Mouse (Mus musculus) lung, postnatal 10 days (tissue): ENCODE results near the gene Zfp689.
"Not testable (repeated sequence)": the region's sequence is repeated elsewhere in the genome, so short reads cannot be mapped to it uniquely, and the experiment has no call there.

Source experiments
- DNase-seq: peaks from one replicate; pipeline ENCODE4 v3.0.0; 2021

Zfp689 gene

DNA sequence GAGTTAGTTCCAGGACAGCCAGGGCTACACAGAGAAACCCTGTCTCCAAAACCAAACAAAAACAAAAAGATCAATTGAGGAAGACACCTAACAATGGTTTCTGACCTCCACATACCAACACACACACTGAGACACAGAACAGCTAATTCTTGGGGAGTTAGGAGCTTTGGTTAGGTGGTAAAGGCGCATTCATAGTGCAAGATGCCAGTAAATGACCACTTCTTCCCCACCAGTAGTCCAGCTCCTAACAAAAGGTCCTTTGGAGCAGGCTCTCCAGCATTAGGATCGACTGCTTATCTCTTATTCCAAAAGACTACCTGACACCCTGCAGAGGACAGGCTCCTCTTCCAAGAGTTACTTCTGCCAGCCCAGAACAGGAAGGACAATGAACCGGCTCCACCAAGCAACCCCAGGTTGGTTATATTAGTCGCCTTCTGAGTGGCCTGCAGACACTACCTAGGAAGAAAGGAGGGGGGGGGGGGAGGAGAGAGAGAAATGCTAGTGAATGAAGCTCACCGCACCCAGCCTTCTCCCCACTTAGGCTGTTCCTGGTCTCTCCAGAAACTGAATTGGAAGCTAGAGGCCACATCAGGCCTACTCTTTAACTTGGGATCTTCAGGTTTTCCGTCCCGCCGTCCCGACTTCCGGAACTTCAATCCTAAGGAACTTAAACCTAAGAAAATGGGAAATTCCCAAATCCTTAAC, 21.2 kb upstream of the Zfp689 start:
- peak; percentile 24 for DNase-seq

GRCm38 (mm10) chr7:127466606-127467005, 17.6 kb upstream of the Zfp689 start:
- no peak for DNase-seq

GRCm38 (mm10) chr7:127465670-127466069, 16.7 kb upstream of the Zfp689 start:
- DNase-seq: not testable (repeated sequence)

DNA sequence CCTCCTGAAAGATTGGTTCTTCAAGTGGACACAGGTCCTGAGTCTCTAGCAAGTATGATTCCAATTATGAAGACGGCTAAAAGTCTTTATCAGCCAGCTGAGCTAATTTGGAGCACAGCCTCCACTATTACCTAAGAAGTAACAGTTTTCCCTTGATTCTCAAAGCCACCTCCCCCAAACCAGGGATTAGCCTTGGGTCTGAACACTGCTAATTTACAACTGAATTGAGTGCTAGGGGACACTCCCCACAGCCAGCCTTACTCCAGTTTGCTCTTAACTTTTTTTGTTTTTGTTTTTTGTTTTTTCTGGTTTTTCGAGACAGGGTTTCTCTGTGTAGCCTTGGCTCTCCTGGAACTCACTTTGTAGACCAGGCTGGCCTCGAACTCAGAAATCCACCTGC, 16.2 kb upstream of the Zfp689 start:
- DNase-seq: no peak

DNA sequence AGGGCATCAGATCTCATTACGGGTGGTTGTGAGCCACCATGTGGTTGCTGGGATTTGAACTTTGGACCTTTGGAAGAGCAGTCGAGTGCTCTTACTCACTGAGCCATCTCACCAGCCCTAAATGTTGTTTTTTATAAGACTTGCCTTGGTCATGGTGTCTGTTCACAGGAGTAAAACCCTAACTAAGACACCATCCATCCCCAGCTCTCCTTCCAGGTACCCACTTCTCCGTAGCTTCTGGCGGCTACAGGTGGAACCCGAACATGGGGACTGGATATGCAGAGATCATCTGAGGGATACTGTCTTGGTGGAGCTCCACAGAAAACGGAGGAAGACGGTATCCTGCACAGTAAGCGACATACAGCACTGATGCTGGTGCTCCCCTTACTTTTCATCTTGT, 10.4 kb upstream of the Zfp689 start, which contains the start of gene Prr14:
Gene Prr14 (plus strand): TSS at position 301 of the 400 bp plus-strand sequence.
- not testable (repeated sequence) for DNase-seq

- DNase-seq: not testable (repeated sequence)
Observed at GRCm38 (mm10) chr7:127458371-127459122, 9.6 kb upstream of the Zfp689 start.

DNA sequence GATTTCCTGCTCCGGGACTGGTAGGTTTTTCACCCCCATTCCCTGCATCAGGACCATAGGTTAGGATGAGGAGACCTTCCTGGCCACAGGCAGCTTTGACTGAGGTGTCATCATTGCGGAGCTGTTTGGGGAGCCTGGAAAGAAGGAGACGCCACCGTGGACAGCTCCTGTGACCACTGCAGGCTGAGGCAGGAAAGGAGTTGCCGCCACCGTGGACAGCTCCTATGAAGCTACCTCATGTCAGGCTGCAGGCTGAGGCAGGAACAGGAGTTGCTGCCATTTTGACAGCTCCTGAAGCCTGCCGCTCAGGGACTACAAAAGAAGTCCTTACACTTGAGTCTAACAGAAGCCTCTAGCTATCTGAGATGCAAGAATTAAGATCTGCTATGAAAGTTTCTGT, 5.9 kb upstream of the Zfp689 start:
- DNase-seq: no peak

DNA sequence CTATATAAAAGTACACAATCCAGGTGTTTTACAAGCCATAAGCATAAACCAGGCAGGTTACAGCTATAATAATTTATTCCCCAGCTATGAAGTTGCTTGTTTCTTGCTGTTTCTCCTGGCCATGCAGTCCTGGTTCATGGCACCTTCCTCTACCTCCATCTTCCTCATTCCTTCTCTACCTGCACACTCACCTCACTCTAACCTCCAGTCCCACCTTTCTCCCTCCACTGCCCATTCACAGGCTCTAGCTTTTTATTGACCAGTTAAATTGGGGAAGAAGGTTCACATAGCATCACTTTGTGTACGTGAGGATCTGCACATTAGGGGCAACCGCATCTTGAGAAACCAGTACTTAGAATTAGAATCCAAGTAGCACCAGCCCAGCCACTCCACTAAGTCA, 4.1 kb upstream of the Zfp689 start:
- DNase-seq: no peak

DNA sequence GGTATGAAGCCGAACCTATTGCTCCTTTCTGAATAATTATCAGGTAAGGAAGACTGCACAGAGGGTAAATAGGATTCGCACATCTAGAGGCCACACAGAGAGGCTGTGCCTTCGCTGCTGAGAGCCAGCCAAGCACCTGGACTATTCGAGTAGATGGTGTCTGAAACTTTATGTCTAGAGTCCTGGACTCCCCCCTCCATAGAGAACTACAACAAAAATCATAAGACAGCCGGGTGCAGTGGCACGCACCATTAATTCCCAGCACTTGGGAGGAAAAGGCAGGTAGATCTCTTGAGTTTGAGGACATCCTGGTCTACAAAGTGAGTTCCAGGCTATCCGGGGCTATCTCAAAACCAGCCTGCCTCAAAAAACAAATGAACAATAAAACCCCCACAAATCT, 1.0 kb upstream of the Zfp689 start:
- DNase-seq: no peak

- no peak for DNase-seq
Observed at GRCm38 (mm10) chr7:127443976-127444375, 5.0 kb downstream of the Zfp689 start.

DNA sequence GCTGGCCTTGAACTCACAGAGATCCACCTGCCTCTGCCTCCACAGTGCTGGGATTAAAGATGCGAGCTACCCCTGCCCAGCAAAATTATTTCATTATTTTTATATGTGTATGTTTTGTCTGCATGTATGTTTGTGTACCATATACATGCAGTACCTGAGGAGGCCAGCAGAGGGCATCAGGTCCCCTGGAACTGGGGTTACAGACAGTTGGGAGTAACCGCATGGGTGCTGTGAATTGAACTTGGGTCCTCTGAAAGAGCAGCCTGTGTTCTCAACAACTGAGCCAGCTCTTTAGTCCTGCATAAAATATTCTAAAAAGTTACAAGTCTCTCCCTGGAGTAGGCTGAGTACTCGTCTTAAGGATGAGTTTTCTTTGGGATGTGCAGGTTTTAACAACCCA, 11.2 kb downstream of the Zfp689 start:
- DNase-seq: peak; percentile 19

DNA sequence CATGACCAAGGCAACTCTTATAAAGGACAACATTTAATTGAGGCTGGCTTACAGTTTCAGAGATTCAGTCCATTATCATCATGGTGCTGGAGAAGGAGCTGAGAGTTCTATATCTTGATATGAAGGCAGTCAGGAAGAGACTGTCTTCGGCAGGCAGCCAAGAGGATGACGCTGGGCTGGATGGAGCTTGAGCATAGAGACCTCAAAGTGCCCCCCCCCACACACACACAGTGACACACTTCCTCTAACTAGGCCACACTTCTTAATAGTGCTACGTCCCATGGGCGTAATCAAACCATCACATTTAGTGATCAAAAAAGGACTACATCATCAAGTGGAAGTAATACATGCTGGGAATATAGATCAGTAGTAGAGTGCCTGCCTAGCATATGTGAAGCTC, 13.8 kb downstream of the Zfp689 start:
- DNase-seq: no peak

DNA sequence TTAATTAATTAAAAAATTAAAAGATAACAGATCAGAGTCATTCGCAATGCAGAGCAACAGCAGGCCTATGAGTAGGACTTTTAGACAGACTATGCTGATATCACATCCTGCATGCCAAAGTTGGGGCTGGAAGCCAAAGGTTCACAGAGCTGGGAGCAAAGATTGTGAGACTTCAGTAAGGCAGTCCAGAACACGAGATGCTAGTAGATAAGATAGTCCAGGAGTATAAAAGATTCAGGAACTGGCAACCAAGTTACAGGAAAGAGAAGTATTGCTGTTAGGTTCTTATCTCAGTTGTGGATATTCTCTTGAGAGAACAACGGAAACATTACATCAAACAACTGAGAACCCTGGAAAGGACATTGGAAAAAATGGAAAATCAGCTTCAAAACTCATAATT, 22.6 kb downstream of the Zfp689 start:
- DNase-seq: peak; percentile 21

DNA sequence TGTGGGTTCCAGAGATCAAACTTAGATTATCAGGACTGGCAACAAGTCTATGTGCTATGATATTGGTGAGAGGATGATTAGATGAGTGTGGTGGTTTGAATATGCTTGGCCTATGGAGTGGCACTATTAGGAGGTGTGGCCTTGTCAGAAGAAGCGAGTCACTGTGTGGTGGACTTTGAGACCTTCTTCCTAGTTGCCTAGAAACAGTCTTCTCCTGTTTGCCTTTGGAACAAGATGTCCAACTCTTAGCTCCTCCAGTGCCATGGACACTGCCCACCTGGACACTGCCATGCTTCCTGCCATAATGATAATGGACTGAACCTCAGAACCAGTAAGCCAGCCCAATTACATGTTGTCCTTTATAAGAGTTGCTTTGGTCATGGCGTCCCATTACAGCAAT, 23.0 kb downstream of the Zfp689 start:
- no peak for DNase-seq

DNA sequence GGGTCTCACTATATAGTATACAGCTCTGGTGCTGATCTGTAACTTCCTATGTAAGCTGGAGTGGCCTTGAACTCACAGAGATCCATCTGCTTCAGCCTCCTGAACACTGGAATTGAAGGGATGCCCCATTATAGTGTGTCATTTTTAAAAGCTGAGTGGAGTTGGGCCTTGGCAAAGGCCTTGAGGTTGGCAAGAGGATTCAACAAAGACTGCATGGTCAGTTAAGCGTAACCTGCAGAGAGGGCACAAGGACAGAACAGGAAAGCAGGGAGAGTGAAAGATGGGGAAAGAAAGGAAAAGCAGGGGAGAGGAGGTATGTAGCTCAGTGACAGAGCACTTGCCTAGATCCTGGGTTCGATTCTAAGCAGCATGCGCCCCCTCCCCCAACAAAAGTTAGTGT, 23.7 kb downstream of the Zfp689 start:
- no peak for DNase-seq

DNA sequence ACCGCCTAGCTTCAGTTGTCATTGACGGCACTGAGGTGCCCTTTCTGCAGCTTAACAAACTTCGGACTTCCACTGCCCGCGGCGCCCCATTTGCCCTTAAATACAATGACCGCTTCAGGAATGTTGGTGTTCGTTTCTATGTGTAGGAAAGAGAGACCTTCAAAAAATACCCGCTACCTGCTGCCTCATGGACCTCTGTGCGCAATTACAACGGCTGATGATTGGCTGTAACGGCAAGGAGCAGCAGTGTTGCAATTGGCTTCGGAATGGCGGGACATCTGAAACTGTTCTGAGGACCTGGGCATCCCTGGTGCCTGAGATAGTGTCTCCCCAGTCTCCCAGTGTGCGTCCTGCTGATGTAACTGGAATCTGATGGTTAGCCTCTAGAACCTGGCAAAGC, 26.7 kb downstream of the Zfp689 start:
- peak; percentile 39 for DNase-seq

GRCm38 (mm10) chr7:127421388-127422191, 27.4 kb downstream of the Zfp689 start, which contains the start of gene Zfp688:
TSS of gene Zfp688 (minus strand) at chr7:127422068.
- peak; percentile 98 for DNase-seq

DNA sequence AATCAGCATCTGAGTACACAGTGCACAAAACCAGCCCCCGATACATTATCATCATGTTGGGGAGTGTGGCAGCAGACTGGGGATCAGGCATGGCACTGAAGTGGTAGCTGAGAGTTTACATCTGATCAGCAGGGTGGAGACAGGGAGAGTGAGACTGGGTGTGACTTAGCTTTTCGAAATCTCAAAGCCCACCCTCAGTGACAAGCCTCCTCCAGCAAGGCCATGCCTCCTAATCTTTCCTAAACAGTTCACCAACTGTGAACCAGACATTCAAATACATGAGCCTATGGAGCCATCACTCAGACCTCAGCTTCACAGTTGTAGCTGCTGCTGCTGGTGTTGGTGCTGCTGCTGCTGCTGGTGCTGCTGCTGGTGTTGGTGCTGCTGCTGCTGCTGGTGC, 37.5 kb downstream of the Zfp689 start:
- no peak for DNase-seq

DNA sequence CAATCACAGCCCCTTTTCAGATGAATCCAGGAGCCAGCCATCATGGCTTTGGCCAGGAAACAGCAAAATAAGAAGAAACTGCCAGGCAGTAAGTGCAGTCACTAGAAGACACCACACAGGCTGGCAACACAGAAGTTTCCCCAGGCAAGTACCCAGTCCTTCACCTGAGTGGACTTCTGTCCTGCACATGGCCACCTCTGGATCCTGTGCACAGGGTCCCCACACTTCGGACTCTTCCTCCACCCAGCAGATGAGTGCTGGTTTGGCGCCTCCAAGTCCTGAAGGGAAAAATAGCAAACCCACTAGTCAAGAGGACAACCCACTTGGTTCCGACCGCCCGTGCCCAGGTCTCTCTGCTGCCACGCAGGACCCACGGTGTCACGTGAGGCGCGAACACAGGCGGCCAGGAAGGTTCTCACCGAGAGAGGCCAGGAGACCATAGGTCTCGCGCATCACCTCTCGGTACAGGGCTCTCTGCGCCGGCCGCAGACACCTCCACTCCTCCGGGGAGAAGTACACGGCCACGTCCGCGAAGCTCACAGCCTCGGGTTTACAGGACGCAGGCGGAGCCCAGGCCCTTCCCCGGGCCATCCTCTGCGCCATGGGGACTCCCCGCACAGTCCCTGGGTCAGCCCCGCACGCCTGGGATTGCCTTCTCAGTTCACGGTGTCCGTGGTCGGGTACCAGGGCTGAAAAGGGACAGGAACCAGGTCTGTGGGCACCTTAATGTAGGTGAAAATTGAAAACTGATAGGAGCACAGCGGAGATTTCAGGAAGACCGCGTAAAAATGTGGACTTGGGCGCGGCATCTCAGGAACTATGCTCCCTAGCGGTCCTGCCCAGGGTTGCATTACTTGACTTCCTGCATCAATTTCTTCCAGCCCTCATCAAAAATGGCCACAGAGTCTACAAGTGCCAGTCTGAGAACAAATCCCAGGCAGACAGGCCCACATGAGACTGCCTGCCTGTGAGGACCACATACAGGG, 42.7 kb downstream of the Zfp689 start, which contains the start of gene Zfp764:
Gene Zfp764 (minus strand): TSS at position 821 of the 986 bp plus-strand sequence.
- DNase-seq: peak; percentile 95

DNA sequence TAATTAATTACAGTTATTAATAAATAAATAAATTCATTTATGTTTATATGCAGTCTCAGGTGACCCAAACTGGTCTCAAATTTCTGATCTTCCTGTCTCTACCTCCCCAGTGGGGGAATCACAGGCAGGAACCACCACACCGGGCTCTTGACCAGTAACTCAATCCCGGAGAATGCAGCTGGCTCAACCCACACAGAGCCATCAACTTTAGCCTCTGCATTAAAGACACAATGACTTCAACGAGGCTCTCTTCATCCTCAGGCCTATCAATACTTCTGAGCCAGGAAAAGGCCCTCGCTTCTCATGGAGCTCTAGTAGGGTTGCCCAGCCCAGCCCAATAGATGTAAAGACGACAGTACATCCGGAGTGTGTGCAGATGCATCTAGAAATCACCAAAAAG, 44.9 kb downstream of the Zfp689 start:
- DNase-seq: not testable (repeated sequence)

DNA sequence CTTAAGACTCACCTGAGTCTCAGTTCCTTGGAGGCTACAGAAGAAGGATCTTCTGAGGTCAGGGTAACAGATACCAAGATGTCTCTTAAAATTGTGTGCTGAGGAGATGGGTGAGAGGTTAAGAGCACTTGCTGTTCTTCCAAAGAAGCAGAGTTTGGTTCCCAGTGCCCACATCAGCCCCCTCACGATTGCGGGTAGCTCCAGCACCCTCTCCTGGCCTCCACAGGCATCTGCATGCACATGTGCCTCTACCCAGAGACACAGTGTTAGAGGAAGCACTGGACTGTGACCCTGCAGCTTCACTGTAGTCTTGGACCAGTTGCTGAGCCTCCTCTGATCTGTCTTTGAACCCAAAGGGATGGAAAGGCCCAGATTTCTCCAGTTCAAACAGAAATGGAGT, 46.0 kb downstream of the Zfp689 start:
- DNase-seq: no peak

DNA sequence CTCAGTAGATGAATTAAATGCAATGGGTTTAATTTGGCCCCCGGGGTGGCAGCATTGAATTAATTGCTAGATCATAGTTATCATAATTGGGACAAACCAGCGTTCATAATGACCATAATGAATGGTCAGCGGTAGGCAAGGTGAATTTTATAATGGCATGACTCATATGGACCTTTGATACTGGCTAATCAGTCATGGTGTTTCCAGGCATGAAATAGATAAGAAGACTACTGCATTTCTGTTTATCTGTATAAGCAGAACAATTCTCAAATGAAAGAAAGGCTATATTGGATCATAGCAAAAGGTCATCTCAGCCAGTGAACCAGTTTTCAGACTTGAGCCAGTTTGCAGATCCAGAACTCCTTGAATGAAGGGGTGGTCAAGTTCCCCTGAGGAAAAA, 48.6 kb downstream of the Zfp689 start:
- no peak for DNase-seq
